In the genomic region with DNA sequence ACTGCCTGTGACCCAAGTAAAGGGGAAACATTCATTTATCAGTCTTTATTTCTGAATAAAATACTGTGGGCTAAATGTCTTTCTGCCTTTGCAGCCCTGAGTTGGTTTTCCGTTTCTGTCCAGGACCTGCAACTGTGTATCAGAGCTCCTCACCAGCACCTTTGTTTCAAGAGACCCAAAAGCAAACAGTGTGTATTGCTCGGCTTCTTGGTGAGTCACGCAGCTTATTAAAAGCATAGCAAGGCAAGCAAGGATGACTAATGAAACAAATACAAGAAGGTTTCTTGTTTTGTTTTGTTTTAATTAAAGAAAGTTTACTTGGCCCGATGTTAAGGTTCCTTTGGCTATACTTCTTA, we compare ENCODE assay signal across 8 mouse cellular contexts. TPM values are rescaled to one million over a fixed set of nuclear protein-coding genes. Genes with fewer than 3 reads are reported as not detected.
DNase-seq lines count a peak whose midpoint lies in the region; ATAC-seq and TF ChIP-seq lines count a peak whose summit lies in the region.

A gene (plus strand): TSS at position 115 of the 356 bp plus-strand sequence.

- intact Hi-C loops in left cerebral cortex, postnatal 10 days (cut with DNase I): no loop called here

- peaks cover 5% of the 10 kb centered on the region for H3K4me1 ChIP-seq in lung, embryonic 16.5 days (replicated peaks; ENCODE audit: control insufficient read depth, insufficient read depth, low read length)
- H3K4me1 ChIP-seq in embryonic facial prominence, embryonic 10.5 days: peaks cover 27% of the 10 kb centered on the region
- H3K4me1 ChIP-seq in heart, embryonic 13.5 days: peaks cover 17% of the 10 kb centered on the region
- 0 out of 2 replicates have a peak, but pooled peaks cover 3% of the 10 kb centered on the region for H3K4me1 ChIP-seq in midbrain, postnatal 0 days (ENCODE audit: insufficient read depth, low read length)

- H3K4me2 ChIP-seq in lung, embryonic 16.5 days (ENCODE audit: low read depth, low read length): no peak within 1 kb of the TSS
- H3K4me2 ChIP-seq in heart, embryonic 13.5 days: no peak within 1 kb of the TSS
- H3K4me2 ChIP-seq in midbrain, postnatal 0 days (ENCODE audit: low read depth, low read length, poor library complexity, severe bottlenecking): no peak within 1 kb of the TSS

- no peaks in the 10 kb centered on the region for H3K36me3 ChIP-seq in lung, embryonic 16.5 days (ENCODE audit: control insufficient read depth, insufficient read depth, low read length)
- no peaks in the 10 kb centered on the region for H3K36me3 ChIP-seq in embryonic facial prominence, embryonic 10.5 days (replicated peaks)
- H3K36me3 ChIP-seq in heart, embryonic 13.5 days: no peaks in the 10 kb centered on the region
- H3K36me3 ChIP-seq in midbrain, postnatal 0 days (ENCODE audit: insufficient read depth, low read length): no peaks in the 10 kb centered on the region

- 0 out of 2 replicates have a peak within 1 kb of the TSS, but pooled peaks have one; percentile 19 for H3K27ac ChIP-seq in lung, embryonic 16.5 days (ENCODE audit: low read length)
- no peak within 1 kb of the TSS for H3K27ac ChIP-seq in embryonic facial prominence, embryonic 10.5 days (replicated peaks)
- H3K27ac ChIP-seq in heart, embryonic 13.5 days (replicated peaks): peak within 1 kb of the TSS; percentile 41
- H3K27ac ChIP-seq in midbrain, postnatal 0 days (ENCODE audit: low read depth, low read length): no peak within 1 kb of the TSS

- 39% methylated on average over 4 of the region's 4 CpGs for WGBS in lung, embryonic 16.5 days
- WGBS in embryonic facial prominence, embryonic 10.5 days: 61% methylated on average over 4 of the region's 4 CpGs
- WGBS in heart, embryonic 13.5 days: 54% methylated on average over 4 of the region's 4 CpGs
- WGBS in midbrain, postnatal 0 days: 70% methylated on average over 4 of the region's 4 CpGs

- DNase-seq in lung, postnatal 4 days: no peak
- no peak for DNase-seq in embryonic facial prominence, embryonic 10.5 days (ENCODE audit: low spot score)
- no peak for DNase-seq in left cerebral cortex, postnatal 10 days (ENCODE audit: extremely low spot score in 1 of 2, low spot score in 2 of 2)
- no peak for DNase-seq in midbrain, postnatal 0 days (ENCODE audit: low spot score)
- no peak for DNase-seq in c-Kit-positive CD71-positive TER-119-positive erythroid progenitor cells, embryonic 14.5 days (ENCODE audit: low spot score)
- DNase-seq in frontal cortex, postnatal 14 days (ENCODE audit: low spot score in 2 of 2): no peak

- no peaks in the 10 kb centered on the region for H3K9me3 ChIP-seq in lung, embryonic 16.5 days (ENCODE audit: control insufficient read depth, low read length)
- no peaks in the 10 kb centered on the region for H3K9me3 ChIP-seq in embryonic facial prominence, embryonic 10.5 days
- H3K9me3 ChIP-seq in heart, embryonic 13.5 days: no peaks in the 10 kb centered on the region
- no peaks in the 10 kb centered on the region for H3K9me3 ChIP-seq in midbrain, postnatal 0 days (ENCODE audit: low read length)

- H3K27me3 ChIP-seq in lung, embryonic 16.5 days (ENCODE audit: control insufficient read depth, insufficient read depth, low read depth, low read length): no peaks in the 10 kb centered on the region
- no peaks in the 10 kb centered on the region for H3K27me3 ChIP-seq in embryonic facial prominence, embryonic 10.5 days (replicated peaks; ENCODE audit: low read depth, poor library complexity, severe bottlenecking)
- no peaks in the 10 kb centered on the region for H3K27me3 ChIP-seq in heart, embryonic 13.5 days (replicated peaks)
- no peaks in the 10 kb centered on the region for H3K27me3 ChIP-seq in midbrain, postnatal 0 days (ENCODE audit: insufficient read depth, low read length)

- TF ChIP-seq CTCF in midbrain, postnatal 0 days (IDR thresholded peaks at IDR 0.05): no peak

- no peak within 1 kb of the TSS for H3K9ac ChIP-seq in lung, embryonic 16.5 days (ENCODE audit: low read length)
- H3K9ac ChIP-seq in heart, embryonic 13.5 days: no peak within 1 kb of the TSS
- no peak within 1 kb of the TSS for H3K9ac ChIP-seq in midbrain, postnatal 0 days (replicated peaks; ENCODE audit: low read length, poor library complexity, severe bottlenecking)

- no peak within 1 kb of the TSS for H3K4me3 ChIP-seq in lung, embryonic 16.5 days (ENCODE audit: low read length)
- H3K4me3 ChIP-seq in embryonic facial prominence, embryonic 10.5 days: no peak within 1 kb of the TSS
- no peak within 1 kb of the TSS for H3K4me3 ChIP-seq in heart, embryonic 13.5 days
- no peak within 1 kb of the TSS for H3K4me3 ChIP-seq in midbrain, postnatal 0 days (ENCODE audit: low read depth, low read length)

- ATAC-seq in lung, embryonic 16.5 days (ENCODE audit: low read depth): no peak
- no peak for ATAC-seq in heart, embryonic 13.5 days (ENCODE audit: extremely low read depth, insufficient number of reproducible peaks, low FRiP score, low TSS enrichment)
- ATAC-seq in midbrain, postnatal 0 days (ENCODE audit: low FRiP score): no peak

RNA-seq across cellular contexts. Expression of the gene that starts here (rescaled TPM):
- 99.7 and 101 TPM in 2 replicates for polyA plus RNA-seq in lung, embryonic 16.5 days (2015; fragmentation: Nextera tagmentation; extraction: Ambion mirVana)
- 171 and 180 TPM in 2 replicates for polyA plus RNA-seq in embryonic facial prominence, embryonic 10.5 days (2016; fragmentation: Nextera tagmentation; extraction: Ambion mirVana)
- 61.2 and 61.9 TPM in 2 replicates for polyA plus RNA-seq in heart, embryonic 13.5 days (2015; fragmentation: Nextera tagmentation; extraction: Ambion mirVana)
- 10 to 100 TPM; 25.2 to 27.1 TPM for total RNA-seq in left cerebral cortex, postnatal 10 days (2021)
- 54.1 and 77.5 TPM in 2 replicates for total RNA-seq in midbrain, postnatal 0 days (2014; rRNA removed)
- polyA plus RNA-seq in midbrain, postnatal 0 days (2015; fragmentation: Nextera tagmentation; extraction: Ambion mirVana): 43.1 and 45.4 TPM in 2 replicates

Comparison
In these comparisons a context has a peak if more than half of its experiments do, and no peak if none do; other contexts are left out.
1. H3K27ac ChIP-seq: peak in lung, embryonic 16.5 days (single experiment) and heart, embryonic 13.5 days (single experiment); none in embryonic facial prominence, embryonic 10.5 days (single experiment) and midbrain, postnatal 0 days (single experiment).